Mouse (Mus musculus) olfactory bulb, adult 2 months (tissue): ENCODE measurements around the gene Purb. TPM values are rescaled to one million over a fixed set of nuclear protein-coding genes. Genes with fewer than 3 reads are reported as not detected.

Source experiments
- H3K27ac ChIP-seq: fragments of 200-500 bp; 2 replicates; pipeline ENCODE4 v1.5.1; 2012; ENCODE audit warnings: low read depth, low read length; ENCODE audit not compliant: insufficient read depth
- H3K4me1 ChIP-seq: fragments of 200-500 bp; 2 replicates; pipeline ENCODE4 v1.6.1; 2012; ENCODE audit warnings: low read length; ENCODE audit not compliant: control insufficient read depth, insufficient read depth
- H3K4me3 ChIP-seq: fragments of 200-500 bp; 2 replicates; pipeline ENCODE4 v1.5.1; 2012; ENCODE audit warnings: mild to moderate bottlenecking, low read depth, low read length, moderate library complexity; ENCODE audit not compliant: insufficient read depth
- CTCF ChIP-seq: fragments of 200-500 bp; IDR thresholded peaks from 2 replicates; pipeline ENCODE4 v1.5.1; 2012; ENCODE audit warnings: low read depth, mild to moderate bottlenecking, low read length, moderate library complexity; ENCODE audit not compliant: insufficient read depth
- POLR2A ChIP-seq: fragments of 200-500 bp; IDR thresholded peaks from 2 replicates; pipeline ENCODE4 v1.6.1; 2012; ENCODE audit warnings: mild to moderate bottlenecking, low read depth, low read length, moderate library complexity; ENCODE audit not compliant: insufficient read depth
- WGBS: fragments of 180-500 bp; shearing (Covaris S2); methylation state at CpG from one replicate; pipeline ENCODE4 v1.1.7; 2018; 5-methylcytosine and 5-hydroxymethylcytosine counted together
- polyA plus RNA-seq: library from polyadenylated mRNA; stranded (reverse); fragments of >200 nt; gene quantifications from 2 replicates; pipeline ENCODE4 v1.2.4, GENCODE M21; 2012; ENCODE audit warnings: low replicate concordance; ENCODE audit not compliant: missing spikeins, insufficient read depth, insufficient read length

The Purb gene
- polyA plus RNA-seq, 1 experiment, result 170 TPM

DNA sequence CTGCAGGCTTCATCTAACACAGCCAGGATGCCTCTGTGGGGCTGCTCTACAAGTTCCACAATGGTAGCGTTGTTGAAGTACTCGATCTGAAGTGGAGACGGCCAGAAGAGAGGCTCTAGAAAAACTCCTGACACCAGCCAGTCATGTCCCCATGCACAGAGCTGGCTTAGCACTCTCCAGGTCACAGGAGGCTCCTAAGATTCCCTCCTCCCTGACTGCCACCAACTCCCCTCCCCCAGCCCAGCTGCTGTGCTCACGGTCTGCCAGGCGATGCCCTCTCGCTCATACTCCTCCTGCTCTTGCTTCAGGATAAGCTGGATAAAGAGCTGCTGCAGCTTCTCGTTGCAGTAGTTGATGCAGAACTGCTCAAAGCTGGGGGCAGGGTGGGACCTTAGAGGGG lies 39.1 kb upstream of the Purb start:
- no peak for TF ChIP-seq POLR2A
- TF ChIP-seq CTCF, result no peak
- Histone ChIP-seq H3K27ac (no peak overlapping the region), H3K4me3 (no peak overlapping the region), H3K4me1 (0 out of 2 replicates have a peak, but pooled peaks cover 5% of the 10 kb centered on the region)
- 42% methylated on average over 7 of the region's 7 CpGs for WGBS

DNA sequence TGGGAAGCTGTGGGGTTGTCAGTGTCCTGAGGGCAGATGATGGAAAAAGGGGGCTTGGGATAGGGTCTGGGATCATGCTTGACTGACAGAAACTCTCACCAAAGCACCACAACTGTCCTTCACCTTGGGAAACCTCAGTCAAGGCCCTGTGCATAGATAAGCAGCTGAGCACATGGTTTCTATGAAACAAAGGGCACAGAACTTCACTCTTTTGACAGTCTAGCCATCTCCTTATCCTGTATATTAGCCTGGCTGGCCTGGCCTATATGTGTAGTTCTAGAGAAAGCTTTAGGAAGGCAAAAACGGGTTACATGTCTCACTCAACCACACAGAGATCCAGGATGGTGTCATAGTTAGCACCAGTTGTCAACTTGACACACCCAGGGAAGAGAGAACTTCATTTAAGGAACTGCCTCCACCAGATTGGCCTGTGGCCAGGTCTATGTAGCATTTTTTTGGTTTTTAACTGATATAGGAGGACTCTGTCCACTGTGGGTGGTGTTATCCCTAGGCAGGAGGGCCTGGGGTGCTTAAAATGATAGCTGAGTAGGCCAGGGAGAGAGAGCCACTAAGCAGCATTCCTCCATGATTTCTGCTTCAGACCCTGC lies 32.7 kb upstream of the Purb start:
- Histone ChIP-seq H3K27ac (no peak overlapping the region), H3K4me1 (no peaks in the 10 kb centered on the region), H3K4me3 (no peak overlapping the region)
- 61% methylated on average over 1 of the region's 1 CpGs for WGBS
- TF ChIP-seq POLR2A (no peak), CTCF (no peak)

DNA sequence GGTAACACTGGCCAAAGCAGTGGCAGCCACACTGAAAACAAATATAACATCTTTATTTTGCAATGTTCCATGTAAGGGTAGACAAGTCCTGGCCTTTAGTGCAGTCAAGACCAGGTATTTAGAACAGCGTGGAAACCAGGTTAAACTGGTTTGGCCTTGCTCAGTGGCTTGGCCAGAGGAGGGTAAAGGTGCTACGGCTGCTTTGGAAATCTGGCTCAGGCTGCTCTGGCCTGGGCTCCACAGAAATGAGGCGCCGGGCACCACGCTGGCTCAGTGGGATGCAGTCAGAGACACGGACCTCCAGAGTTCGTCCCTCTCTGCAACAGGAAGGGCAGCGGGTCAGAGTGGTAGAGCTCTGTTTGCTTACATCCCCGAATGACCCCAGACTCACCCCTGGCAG lies 30.8 kb upstream of the Purb start:
- 89% methylated on average over 9 of the region's 9 CpGs for WGBS
- Histone ChIP-seq H3K27ac (no peak overlapping the region), H3K4me3 (no peak overlapping the region), H3K4me1 (no peaks in the 10 kb centered on the region)
- TF ChIP-seq CTCF (no peak), POLR2A (no peak)

DNA sequence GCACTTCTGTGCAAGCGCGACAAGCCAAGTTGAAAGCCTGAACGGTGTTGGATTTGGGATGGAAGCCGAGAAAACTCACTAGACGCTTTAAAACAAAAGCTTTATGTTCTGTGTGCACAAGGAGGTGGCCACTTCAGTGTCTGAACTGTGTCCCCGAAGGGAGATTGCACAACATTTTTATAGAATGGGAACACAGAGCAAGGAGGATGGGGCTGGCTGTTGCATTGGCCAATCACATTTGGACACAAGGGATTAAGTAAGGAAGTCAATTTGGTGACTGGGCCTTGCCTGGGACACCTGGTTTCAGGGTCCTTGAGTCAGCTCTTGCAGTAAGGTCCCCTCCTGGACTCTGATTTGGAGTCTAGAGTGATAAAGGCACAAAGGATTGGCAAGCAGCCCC lies 29.0 kb upstream of the Purb start:
- no peak for TF ChIP-seq CTCF
- TF ChIP-seq POLR2A, result no peak
- Histone ChIP-seq H3K4me1 (no peaks in the 10 kb centered on the region), H3K4me3 (no peak overlapping the region), H3K27ac (no peak overlapping the region)
- WGBS, result 77% methylated on average over 6 of the region's 6 CpGs

DNA sequence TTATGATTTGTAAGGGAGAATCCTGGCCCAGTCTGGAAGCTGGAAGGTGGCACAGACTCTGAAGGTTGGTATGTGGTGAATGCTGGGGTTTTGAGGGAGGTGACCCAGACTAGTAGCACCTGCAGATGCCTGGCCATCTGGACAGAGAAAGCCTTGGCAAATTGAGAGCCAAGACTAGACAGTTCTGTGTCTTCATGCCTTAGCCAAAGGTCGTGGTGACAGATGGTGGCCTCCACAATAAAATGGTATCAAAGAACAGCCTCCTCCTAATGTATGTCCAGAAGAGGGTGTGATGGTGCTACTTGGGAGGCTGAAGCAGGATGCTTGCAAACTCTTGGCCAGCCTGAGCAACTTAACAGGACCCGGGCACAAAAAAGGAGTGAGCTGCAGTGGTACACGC lies 28.5 kb upstream of the Purb start:
- TF ChIP-seq POLR2A, result no peak
- no peak for TF ChIP-seq CTCF
- WGBS, result 69% methylated on average over 3 of the region's 3 CpGs
- no peaks in the 10 kb centered on the region for H3K4me1 ChIP-seq
- H3K27ac ChIP-seq, result no peak overlapping the region
- H3K4me3 ChIP-seq, result no peak overlapping the region

DNA sequence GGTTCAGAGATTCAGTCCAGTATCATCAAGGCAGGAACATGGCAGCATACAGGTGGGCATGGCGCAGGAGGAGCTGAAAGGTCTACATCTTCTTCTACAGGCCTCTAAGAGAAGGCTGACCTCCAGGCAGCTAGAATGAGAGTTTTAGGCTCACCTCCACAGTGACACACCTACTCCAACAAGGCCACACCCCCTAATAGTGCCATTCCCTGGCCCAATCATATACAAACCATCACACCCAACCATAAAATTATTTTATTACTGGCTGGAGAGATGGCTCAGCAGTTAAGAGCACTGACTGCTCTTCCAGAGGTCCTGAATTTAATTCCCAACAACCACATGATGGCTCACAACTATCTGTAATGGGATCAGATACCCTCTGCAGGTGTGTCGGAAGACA lies 26.8 kb upstream of the Purb start:
- H3K27ac ChIP-seq, result no peak overlapping the region
- TF ChIP-seq CTCF, result no peak
- TF ChIP-seq POLR2A, result no peak
- no peaks in the 10 kb centered on the region for H3K4me1 ChIP-seq
- 98% methylated on average over 2 of the region's 2 CpGs for WGBS
- no peak overlapping the region for H3K4me3 ChIP-seq

DNA sequence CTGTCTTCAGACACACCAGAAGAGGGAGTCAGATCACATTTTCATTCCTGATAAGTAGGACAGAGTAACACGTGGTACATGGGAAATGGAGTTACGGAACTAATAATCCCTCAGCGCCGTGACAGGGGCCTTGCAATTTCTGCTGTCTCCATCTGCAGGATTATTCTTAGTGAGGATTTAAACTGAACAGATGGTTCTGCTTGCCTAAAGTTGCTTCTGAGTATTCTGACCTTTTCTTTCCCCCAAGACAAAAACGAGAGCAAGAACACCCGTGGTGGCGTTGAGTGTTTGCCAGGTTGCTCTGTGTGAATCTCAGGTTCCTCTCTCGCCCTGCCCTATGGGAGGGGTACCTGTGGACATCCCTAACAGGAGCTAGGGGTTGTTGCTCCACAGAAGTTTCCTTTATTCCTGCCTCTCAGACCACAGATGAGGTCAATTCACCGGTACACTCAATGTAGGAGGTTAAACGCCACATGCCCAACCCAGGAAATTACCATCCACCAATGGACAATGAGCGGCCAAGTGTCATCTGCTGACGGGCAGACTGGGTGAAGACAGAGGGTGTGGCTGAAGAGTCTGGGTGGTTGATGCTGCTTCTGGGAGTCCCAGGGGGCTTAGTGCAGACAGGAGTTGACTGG lies 21.7 kb upstream of the Purb start:
- no peak overlapping the region for H3K4me3 ChIP-seq
- H3K27ac ChIP-seq, result no peak overlapping the region
- H3K4me1 ChIP-seq, result no peaks in the 10 kb centered on the region
- TF ChIP-seq POLR2A (no peak), CTCF (no peak)
- 65% methylated on average over 12 of the region's 12 CpGs for WGBS

DNA sequence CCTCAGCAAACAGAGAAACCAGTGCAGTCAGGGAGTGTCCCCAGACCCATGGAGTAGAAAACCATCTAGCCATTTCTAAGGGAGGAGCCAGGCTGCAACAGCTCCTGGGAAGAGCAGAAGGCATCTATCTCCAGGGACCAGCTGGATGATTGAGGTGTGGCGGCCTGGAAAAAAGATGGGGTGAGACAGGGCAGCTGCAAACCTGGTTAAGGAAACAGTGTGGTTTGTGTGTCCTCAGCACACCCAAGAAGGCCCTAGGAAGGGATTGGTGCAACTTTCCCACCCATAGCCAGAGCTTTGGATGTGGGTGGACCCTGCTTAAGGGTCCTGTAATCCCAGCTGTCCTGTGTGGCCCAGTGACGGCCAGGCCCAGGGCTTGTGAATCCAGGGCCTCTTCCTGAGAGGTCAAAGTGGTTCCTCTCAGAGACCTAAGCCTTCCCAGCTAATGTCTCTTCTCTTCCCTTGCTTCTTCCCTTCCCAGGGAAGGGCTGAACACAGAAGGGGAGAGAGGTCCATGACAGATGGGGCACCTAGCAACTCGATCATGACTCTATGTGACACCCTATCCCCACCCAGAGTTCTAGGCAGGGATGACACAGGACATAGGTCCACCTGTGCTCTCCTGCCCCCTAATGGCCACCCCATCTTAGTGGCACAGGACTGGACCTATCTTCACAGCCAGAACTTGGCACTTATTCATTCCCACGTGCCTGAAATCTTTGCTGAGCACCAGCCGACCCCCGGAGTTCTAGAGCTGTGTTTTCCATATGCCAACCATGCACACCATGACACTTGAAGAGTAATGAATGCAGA lies 14.2 kb upstream of the Purb start:
- Histone ChIP-seq H3K4me3 (no peak overlapping the region), H3K4me1 (peaks cover 12% of the 10 kb centered on the region), H3K27ac (no peak overlapping the region)
- WGBS, result 44% methylated on average over 6 of the region's 6 CpGs
- TF ChIP-seq POLR2A, result no peak
- no peak for TF ChIP-seq CTCF

DNA sequence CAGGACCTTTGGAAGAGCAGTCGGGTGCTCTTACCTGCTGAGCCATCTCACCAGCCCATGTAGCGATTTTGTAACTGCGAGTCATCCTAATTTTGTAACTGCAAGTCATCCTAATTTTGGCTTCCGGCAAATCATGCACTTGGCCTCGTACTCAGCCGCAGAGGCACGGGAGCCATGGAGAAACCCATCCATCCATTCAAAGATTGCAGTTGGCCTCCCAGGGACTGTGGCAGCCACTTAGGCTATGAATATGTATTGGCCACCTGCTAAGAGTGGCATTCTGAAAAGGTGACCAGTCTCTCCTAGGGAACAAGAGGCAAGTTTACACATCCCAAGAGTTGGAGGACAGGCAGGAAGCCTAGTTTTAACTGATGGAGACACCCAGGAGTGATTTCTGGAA lies 13.5 kb upstream of the Purb start:
- TF ChIP-seq CTCF (no peak), POLR2A (no peak)
- H3K27ac ChIP-seq, result no peak overlapping the region

More for the DNA sequence above, 13.5 kb upstream of the Purb start:
- no peak overlapping the region for H3K4me3 ChIP-seq
- 75% methylated on average over 7 of the region's 7 CpGs for WGBS
- peaks cover 12% of the 10 kb centered on the region for H3K4me1 ChIP-seq
